Mouse (Mus musculus) lung, postnatal 0 days (tissue): ENCODE data around the gene Pik3r6.

Experiments used
- CTCF ChIP-seq: IDR thresholded peaks from 2 replicates; pipeline ENCODE4 v1.5.1; 2016; ENCODE audit warnings: antibody characterized with exemption, mild to moderate bottlenecking
- EP300 ChIP-seq: IDR thresholded peaks from 2 replicates; pipeline ENCODE4 v1.6.1; 2016; ENCODE audit warnings: antibody characterized with exemption, mild to moderate bottlenecking, control low read depth

DNA sequence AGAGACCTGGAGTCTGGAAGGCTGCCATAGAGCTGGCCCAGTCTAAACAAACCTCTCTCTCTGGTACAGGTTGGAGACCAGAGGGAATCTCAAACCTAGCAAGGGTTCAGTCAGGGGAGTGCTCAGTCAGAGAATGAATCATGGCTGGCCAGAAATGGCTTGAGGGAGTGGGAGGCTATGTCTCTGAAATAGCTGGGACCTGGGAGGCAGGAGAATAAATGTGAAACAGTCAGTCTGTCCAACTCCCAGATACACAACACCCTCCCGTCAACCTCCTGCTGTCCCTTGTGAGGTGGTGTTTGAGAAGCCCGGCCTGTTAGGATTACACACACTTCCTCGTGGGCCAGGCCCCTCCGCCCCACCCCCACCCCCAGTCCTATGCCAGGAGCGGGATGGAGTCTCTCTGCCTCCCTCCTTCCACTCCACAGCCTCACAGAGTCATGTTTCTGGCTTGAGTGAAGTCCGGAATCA, 97.8 kb downstream of the Pik3r6 start:
- TF ChIP-seq CTCF (no peak), EP300 (no peak)
